Comparison of ENCODE assay signal across 10 mouse cellular contexts in genomic region chr11:51968896-51969295, GRCm38 (mm10). TPM values are rescaled to one million over a fixed set of nuclear protein-coding genes. Genes with fewer than 3 reads are reported as not detected.
A peak's percentile ranks its signal among the peaks of the same experiment; 100 is the strongest.
DNase-seq lines count a peak whose midpoint lies in the region; ATAC-seq and TF ChIP-seq lines count a peak whose summit lies in the region.
"Had no signal": no experiment of that assay in that cellular context is flagged by ENCODE, and none has a peak within 500 bp of the region (broad histone marks: within the 10 kb centered on the region; RNA-seq: fewer than 3 reads in every experiment).

No protein-coding gene starts in this region.

- no peaks in the 10 kb centered on the region for H3K27me3 ChIP-seq in limb, embryonic 12.5 days
- no peaks in the 10 kb centered on the region for H3K27me3 ChIP-seq in limb, embryonic 10.5 days (ENCODE audit: low read depth, poor library complexity, severe bottlenecking)
- peaks cover 5% of the 10 kb centered on the region for H3K27me3 ChIP-seq in G1E (ENCODE audit: insufficient read depth, low read length)
- H3K27me3 ChIP-seq in liver, embryonic 15.5 days: no peaks in the 10 kb centered on the region
- H3K27me3 ChIP-seq: neural tube, embryonic 12.5 days had no signal

- H3K36me3 ChIP-seq in limb, embryonic 12.5 days: peaks cover 46% of the 10 kb centered on the region
- peaks cover 45% of the 10 kb centered on the region for H3K36me3 ChIP-seq in limb, embryonic 10.5 days
- peaks cover 52% of the 10 kb centered on the region for H3K36me3 ChIP-seq in G1E (replicated peaks)
- H3K36me3 ChIP-seq in liver, embryonic 15.5 days (replicated peaks): peaks cover 41% of the 10 kb centered on the region

- H3K9ac ChIP-seq in limb, embryonic 12.5 days (replicated peaks): no peak overlapping the region
- no peak overlapping the region for H3K9ac ChIP-seq in liver, embryonic 15.5 days

- H3K4me2 ChIP-seq in limb, embryonic 12.5 days: peak overlapping the region; percentile 88; the same call in 1 of the 2 replicates
- peak overlapping the region; percentile 97 for H3K4me2 ChIP-seq in liver, embryonic 15.5 days

- 93% methylated on average over 9 of the region's 9 CpGs for WGBS in limb, embryonic 12.5 days
- WGBS in limb, embryonic 10.5 days: 94% methylated on average over 9 of the region's 9 CpGs
- WGBS in liver, embryonic 15.5 days (ENCODE audit: insufficient replicate concordance): 69% methylated on average over 9 of the region's 9 CpGs

- no peak overlapping the region for H3K27ac ChIP-seq in limb, embryonic 12.5 days
- no peak overlapping the region for H3K27ac ChIP-seq in limb, embryonic 10.5 days
- no peak overlapping the region for H3K27ac ChIP-seq in liver, embryonic 15.5 days (replicated peaks)
- H3K27ac ChIP-seq: neural tube, embryonic 12.5 days had no signal

- no peaks in the 10 kb centered on the region for H3K9me3 ChIP-seq in limb, embryonic 12.5 days
- H3K9me3 ChIP-seq in limb, embryonic 10.5 days (replicated peaks): no peaks in the 10 kb centered on the region
- no peaks in the 10 kb centered on the region for H3K9me3 ChIP-seq in G1E (replicated peaks)
- no peaks in the 10 kb centered on the region for H3K9me3 ChIP-seq in liver, embryonic 15.5 days (replicated peaks)
- H3K9me3 ChIP-seq: neural tube, embryonic 12.5 days had no signal

- no peak for TF ChIP-seq CTCF in G1E (IDR thresholded peaks at IDR 0.05; ENCODE audit: low read depth, low read length)

- no peak overlapping the region; the same call in 1 of the 2 replicates for H3K4me3 ChIP-seq in limb, embryonic 12.5 days (replicated peaks)
- H3K4me3 ChIP-seq in limb, embryonic 10.5 days: no peak overlapping the region
- peak overlapping the region; percentile 21; the same call in 1 of the 2 replicates for H3K4me3 ChIP-seq in G1E (ENCODE audit: low read depth, low read length)
- H3K4me3 ChIP-seq in liver, embryonic 15.5 days (replicated peaks): peak overlapping the region; percentile 73

- no peak for DNase-seq in limb, embryonic 10.5 days (ENCODE audit: low spot score)
- DNase-seq in CD8-positive naive resting alpha-beta T cell, adult 2 months (ENCODE audit: low read depth in 2 of 2, low spot score in 2 of 2): peak; percentile 33 to 61
- no peak for DNase-seq in G1E (ENCODE audit: low spot score)
- no peak for DNase-seq in cerebellum, adult 18-20 months
- DNase-seq in adrenal gland, postnatal 25 days: no peak
- DNase-seq: adrenal gland, adult 2 months; kidney, postnatal 4 days had no signal

- H3K4me1 ChIP-seq in limb, embryonic 12.5 days (replicated peaks): peaks cover 9% of the 10 kb centered on the region; the same call in 1 of the 2 replicates
- H3K4me1 ChIP-seq in limb, embryonic 10.5 days: peaks cover 8% of the 10 kb centered on the region
- H3K4me1 ChIP-seq in G1E (ENCODE audit: insufficient read depth, low read depth, low read length): peaks cover 28% of the 10 kb centered on the region
- H3K4me1 ChIP-seq in liver, embryonic 15.5 days (replicated peaks): peaks cover 22% of the 10 kb centered on the region

- no peak for ATAC-seq in limb, embryonic 12.5 days (ENCODE audit: insufficient number of reproducible peaks, insufficient read depth, low FRiP score, low TSS enrichment, low read depth)
- no peak for ATAC-seq in G1E (ENCODE audit: extremely low read depth, insufficient number of reproducible peaks, low FRiP score, poor library complexity, severe bottlenecking)
- ATAC-seq in liver, embryonic 15.5 days (ENCODE audit: insufficient read depth): no peak

RNA-seq across cellular contexts. Expression of gene Cdkn2aipnl, which starts 1.4 kb away (rescaled TPM):
- 107 and 109 TPM in 2 replicates for polyA plus RNA-seq in limb, embryonic 12.5 days (2016; fragmentation: Nextera tagmentation; extraction: Ambion mirVana)
- 132 and 141 TPM in 2 replicates for polyA plus RNA-seq in limb, embryonic 10.5 days (2016; fragmentation: Nextera tagmentation; extraction: Ambion mirVana)
- total RNA-seq in G1E (2014; fragmentation: Nextera tagmentation) (148 and 158 TPM in 2 replicates), G1E (2017) (81.5 and 86.8 TPM in 2 replicates)
- 47.2 and 49.4 TPM in 2 replicates for polyA plus RNA-seq in G1E (2012)
- 46.3 and 48.6 TPM in 2 replicates for polyA plus RNA-seq in liver, embryonic 15.5 days (2015; fragmentation: Nextera tagmentation; extraction: Ambion mirVana)
- total RNA-seq in adrenal gland, postnatal 25 days (2021): 20.1 and 20.5 TPM in 2 replicates

RNA-seq across cellular contexts. Expression of gene Ube2b, which starts 31.7 kb away (rescaled TPM):
- 244 and 267 TPM in 2 replicates for polyA plus RNA-seq in limb, embryonic 12.5 days (2016; fragmentation: Nextera tagmentation; extraction: Ambion mirVana)
- polyA plus RNA-seq in limb, embryonic 10.5 days (2016; fragmentation: Nextera tagmentation; extraction: Ambion mirVana): 213 and 227 TPM in 2 replicates
- 62.4 and 73.4 TPM in 2 replicates for total RNA-seq in G1E (2014; fragmentation: Nextera tagmentation)
- 106 and 113 TPM in 2 replicates for total RNA-seq in G1E (2017)
- 100.0 and 120 TPM in 2 replicates for polyA plus RNA-seq in G1E (2012)
- polyA plus RNA-seq in liver, embryonic 15.5 days (2015; fragmentation: Nextera tagmentation; extraction: Ambion mirVana): 118 and 139 TPM in 2 replicates
- 140 and 160 TPM in 2 replicates for total RNA-seq in adrenal gland, postnatal 25 days (2021)

RNA-seq across cellular contexts. Expression of gene Cdkl3, which starts 35.1 kb away (rescaled TPM):
- polyA plus RNA-seq in limb, embryonic 12.5 days (2016; fragmentation: Nextera tagmentation; extraction: Ambion mirVana): 13.4 and 15.8 TPM in 2 replicates
- 11.7 and 11.8 TPM in 2 replicates for polyA plus RNA-seq in limb, embryonic 10.5 days (2016; fragmentation: Nextera tagmentation; extraction: Ambion mirVana)
- 6.8 and 12.6 TPM in 2 replicates for total RNA-seq in G1E (2014; fragmentation: Nextera tagmentation)
- 2.3 and 2.5 TPM in 2 replicates for total RNA-seq in G1E (2017)
- 0.78 and 0.90 TPM in 2 replicates for polyA plus RNA-seq in G1E (2012)
- 0.78 and 1.3 TPM in 2 replicates for polyA plus RNA-seq in liver, embryonic 15.5 days (2015; fragmentation: Nextera tagmentation; extraction: Ambion mirVana)
- 4.0 and 4.7 TPM in 2 replicates for total RNA-seq in adrenal gland, postnatal 25 days (2021)

Comparison
In these comparisons a context has a peak if more than half of its experiments do, and no peak if none do; other contexts are left out.
1. H3K4me3 ChIP-seq: peak in G1E (single experiment) and liver, embryonic 15.5 days (single experiment); none in limb, embryonic 12.5 days (single experiment) and limb, embryonic 10.5 days (single experiment).
2. DNase-seq: peak in CD8-positive naive resting alpha-beta T cell, adult 2 months (2 of 2); none in limb, embryonic 10.5 days (single experiment), G1E (single experiment), cerebellum, adult 18-20 months (0 of 2) and adrenal gland, postnatal 25 days (single experiment).